Mouse (Mus musculus): Measurements from ENCODE around the gene Rbbp8nl. TPM values are rescaled to one million over a fixed set of nuclear protein-coding genes. Genes with fewer than 3 reads are reported as not detected.

Gene Rbbp8nl
- polyA plus RNA-seq, 1 experiment from 2014 or later: not detected

Small RNAs within 50 kb of the gene (microRNA-seq; reads per million reads assigned to microRNA genes)
- not detected for gene Mir3091

Other genes starting within 250 kb of the Rbbp8nl start
- gene Psma7, start 247.4 kb downstream of the Rbbp8nl start, polyA plus RNA-seq (2014; fragmentation: Nextera tagmentation; extraction: Ambion mirVana): 515 and 631 TPM in 2 replicates
- gene Ss18l1, start 247.4 kb downstream of the Rbbp8nl start, polyA plus RNA-seq (2014; fragmentation: Nextera tagmentation; extraction: Ambion mirVana): 54.2 and 57.2 TPM in 2 replicates
- gene Mtg2, start 219.3 kb downstream of the Rbbp8nl start, polyA plus RNA-seq (2014; fragmentation: Nextera tagmentation; extraction: Ambion mirVana): 29.4 and 30.2 TPM in 2 replicates
- 1.4 and 1.7 TPM in 2 replicates for gene Hrh3, start 185.4 kb downstream of the Rbbp8nl start, polyA plus RNA-seq (2014; fragmentation: Nextera tagmentation; extraction: Ambion mirVana)
- 73.1 and 79.2 TPM in 2 replicates for gene Osbpl2, start 170.6 kb downstream of the Rbbp8nl start, polyA plus RNA-seq (2014; fragmentation: Nextera tagmentation; extraction: Ambion mirVana)
- 148 and 149 TPM in 2 replicates for gene Adrm1, start 118.4 kb downstream of the Rbbp8nl start, polyA plus RNA-seq (2014; fragmentation: Nextera tagmentation; extraction: Ambion mirVana)
- gene Lama5, start 64.0 kb downstream of the Rbbp8nl start, polyA plus RNA-seq (2014; fragmentation: Nextera tagmentation; extraction: Ambion mirVana): 2.6 and 2.9 TPM in 2 replicates
- gene Rps21, start 32.5 kb downstream of the Rbbp8nl start, polyA plus RNA-seq (2014; fragmentation: Nextera tagmentation; extraction: Ambion mirVana): 372 and 509 TPM in 2 replicates
- gene Cables2, start 16.4 kb downstream of the Rbbp8nl start, polyA plus RNA-seq (2014; fragmentation: Nextera tagmentation; extraction: Ambion mirVana): 40.6 and 40.9 TPM in 2 replicates
- gene Gata5, start 44.8 kb upstream of the Rbbp8nl start, polyA plus RNA-seq (2014; fragmentation: Nextera tagmentation; extraction: Ambion mirVana): 0.05 TPM in 1 of 2 replicates, not detected in the other
- gene Slco4a1, start 166.4 kb upstream of the Rbbp8nl start, polyA plus RNA-seq (2014; fragmentation: Nextera tagmentation; extraction: Ambion mirVana): 1.4 and 2.2 TPM in 2 replicates
- gene Ntsr1, start 210.1 kb upstream of the Rbbp8nl start, polyA plus RNA-seq (2014; fragmentation: Nextera tagmentation; extraction: Ambion mirVana): 2.5 and 3.5 TPM in 2 replicates

Data from hindbrain, embryonic 14.5 days (tissue).